Mouse (Mus musculus) liver, embryonic 12.5 days (tissue): ENCODE data around the gene Mrpl48. TPM values are rescaled to one million over a fixed set of nuclear protein-coding genes. Genes with fewer than 3 reads are reported as not detected.

Experiments used
- ATAC-seq: fragments of 200-750 bp; cut with Nextera tagmentation; 2 replicates; pipeline ENCODE4 v1.8.0; 2017; ENCODE audit warnings: moderate number of reproducible peaks, mild to moderate bottlenecking, moderate library complexity
- H3K27ac ChIP-seq: fragments of 300-500 bp; sonication (generic); 2 replicates; pipeline ENCODE4 v1.5.1; 2016; ENCODE audit warnings: mild to moderate bottlenecking
- H3K27me3 ChIP-seq: fragments of 300-500 bp; sonication (generic); replicated peaks from 2 replicates; pipeline ENCODE4 v1.6.1; 2016; ENCODE audit warnings: mild to moderate bottlenecking, moderate library complexity
- H3K36me3 ChIP-seq: fragments of 300-500 bp; sonication (generic); 2 replicates; pipeline ENCODE4 v1.6.1; 2016; ENCODE audit warnings: mild to moderate bottlenecking, moderate library complexity
- H3K4me1 ChIP-seq: fragments of 300-500 bp; sonication (generic); 2 replicates; pipeline ENCODE4 v1.6.1; 2016
- H3K4me2 ChIP-seq: fragments of 300-500 bp; sonication (generic); 2 replicates; pipeline ENCODE4 v1.6.1; 2016; ENCODE audit warnings: mild to moderate bottlenecking, moderate library complexity
- H3K4me3 ChIP-seq: fragments of 300-500 bp; sonication (generic); 2 replicates; pipeline ENCODE4 v1.5.1; 2016; ENCODE audit warnings: mild to moderate bottlenecking, moderate library complexity
- H3K9ac ChIP-seq: fragments of 300-500 bp; sonication (generic); 2 replicates; pipeline ENCODE4 v1.6.1; 2016; ENCODE audit warnings: mild to moderate bottlenecking, moderate library complexity
- H3K9me3 ChIP-seq: fragments of 300-500 bp; sonication (generic); replicated peaks from 2 replicates; pipeline ENCODE4 v1.6.1; 2016; ENCODE audit warnings: mild to moderate bottlenecking, moderate library complexity
- WGBS: fragments of 180-500 bp; shearing (Covaris S2); methylation state at CpG from one replicate; pipeline ENCODE4 v1.1.7; 2016; ENCODE audit not compliant: insufficient replicate concordance; 5-methylcytosine and 5-hydroxymethylcytosine counted together
- polyA plus RNA-seq: library from polyadenylated mRNA; unstranded; fragments of >200 nt; fragmentation: Nextera tagmentation; extraction: Ambion mirVana; gene quantifications from 2 replicates; pipeline ENCODE4 v1.2.1, GENCODE M21; 2016

The Mrpl48 gene
- polyA plus RNA-seq, 1 experiment from 2014 or later: 56.3 TPM

- Histone ChIP-seq H3K9me3 (no peaks in the 10 kb centered on the region), H3K27ac (peak overlapping the region; percentile 84), H3K27me3 (no peaks in the 10 kb centered on the region), H3K4me1 (peaks cover 86% of the 10 kb centered on the region), H3K36me3 (peaks cover 45% of the 10 kb centered on the region), H3K4me3 (no peak overlapping the region), H3K9ac (no peak overlapping the region), H3K4me2 (no peak overlapping the region)
- peak; percentile 41 for ATAC-seq
- WGBS: 56% methylated on average over 6 of the region's 6 CpGs
Observed at GRCm38 (mm10) chr7:100501027-100501843, 106.9 kb downstream of the Mrpl48 start.

DNA sequence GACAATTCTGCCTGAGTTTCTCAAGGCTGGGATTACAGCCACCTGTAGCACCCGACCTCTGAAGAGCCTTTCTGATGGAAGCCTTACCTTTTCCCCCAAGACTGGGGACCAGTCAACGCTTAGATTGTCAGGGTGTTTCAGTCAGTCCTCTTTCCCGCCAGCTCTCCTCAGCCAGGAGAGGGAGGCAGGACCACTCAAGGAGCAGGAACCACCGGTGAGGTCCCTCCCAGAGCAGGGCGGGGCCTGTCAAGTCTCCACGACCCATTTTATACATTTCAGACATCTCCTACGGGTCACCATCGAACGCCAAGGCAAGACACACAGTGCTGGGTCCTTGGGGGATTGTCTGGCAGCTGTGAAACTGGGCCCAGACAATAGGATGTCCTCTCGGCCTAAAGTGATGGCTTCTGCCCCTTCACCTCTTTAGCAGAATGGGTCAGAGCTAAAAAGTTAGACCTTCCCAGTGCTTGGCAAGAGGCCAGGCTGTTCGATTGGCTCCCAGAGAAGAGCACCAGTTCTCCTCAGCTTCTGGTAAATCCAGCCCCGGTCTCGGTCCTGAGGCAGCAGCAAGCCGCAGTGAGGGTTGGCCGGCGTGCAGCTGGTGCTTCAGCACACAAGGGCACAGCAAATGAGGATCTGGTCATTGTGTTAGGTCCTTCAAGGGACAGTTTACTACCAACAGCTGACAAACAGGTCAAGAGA, 107.7 kb downstream of the Mrpl48 start:
- Histone ChIP-seq H3K27ac (peak overlapping the region; percentile 84), H3K36me3 (peaks cover 53% of the 10 kb centered on the region), H3K9ac (no peak overlapping the region; the same call in 1 of the 2 replicates), H3K4me2 (no peak overlapping the region), H3K4me1 (peaks cover 94% of the 10 kb centered on the region), H3K27me3 (no peaks in the 10 kb centered on the region), H3K9me3 (no peaks in the 10 kb centered on the region), H3K4me3 (no peak overlapping the region)
- ATAC-seq: peak; percentile 9
- WGBS: 64% methylated on average over 16 of the region's 16 CpGs

- ATAC-seq: no peak
- H3K9me3 ChIP-seq: no peaks in the 10 kb centered on the region
- H3K27ac ChIP-seq: peak overlapping the region; percentile 84
- H3K27me3 ChIP-seq: no peaks in the 10 kb centered on the region
- H3K4me1 ChIP-seq: peaks cover 99% of the 10 kb centered on the region
- peaks cover 63% of the 10 kb centered on the region for H3K36me3 ChIP-seq
- no peak overlapping the region for H3K4me2 ChIP-seq
- H3K9ac ChIP-seq: peak overlapping the region; percentile 10
- H3K4me3 ChIP-seq: no peak overlapping the region
Observed at GRCm38 (mm10) chr7:100499465-100499864, 108.6 kb downstream of the Mrpl48 start.

DNA sequence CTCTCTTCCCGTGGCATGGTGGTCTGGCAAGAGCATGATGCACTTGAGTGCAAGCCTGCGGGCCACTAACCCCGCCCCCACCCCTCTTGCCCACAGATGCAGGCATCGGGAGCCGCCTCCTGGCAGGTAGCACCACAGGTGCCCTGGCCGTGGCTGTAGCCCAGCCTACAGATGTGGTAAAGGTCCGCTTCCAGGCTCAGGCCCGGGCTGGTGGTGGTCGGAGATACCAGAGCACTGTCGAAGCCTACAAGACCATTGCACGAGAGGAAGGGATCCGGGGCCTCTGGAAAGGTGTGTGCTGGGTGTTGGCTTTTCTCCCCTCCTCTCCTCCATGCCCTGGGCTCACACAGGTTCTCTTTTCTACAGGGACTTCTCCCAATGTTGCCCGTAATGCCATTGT, 110.1 kb downstream of the Mrpl48 start:
- Histone ChIP-seq H3K4me3 (no peak overlapping the region), H3K36me3 (peaks cover 69% of the 10 kb centered on the region), H3K9me3 (no peaks in the 10 kb centered on the region), H3K9ac (peak overlapping the region; percentile 39; the same call in 1 of the 2 replicates), H3K4me1 (peaks cover 90% of the 10 kb centered on the region), H3K27ac (peak overlapping the region; percentile 84; the same call in 1 of the 2 replicates), H3K4me2 (peak overlapping the region; percentile 94), H3K27me3 (no peaks in the 10 kb centered on the region)
- no peak for ATAC-seq
- WGBS: 88% methylated on average over 13 of the region's 13 CpGs

GRCm38 (mm10) chr7:100497402-100497801, 110.7 kb downstream of the Mrpl48 start:
- peak overlapping the region; percentile 95 for H3K9ac ChIP-seq
- H3K4me3 ChIP-seq: peak overlapping the region; percentile 82
- peak overlapping the region; percentile 94 for H3K4me2 ChIP-seq
- peaks cover 89% of the 10 kb centered on the region for H3K4me1 ChIP-seq
- H3K27me3 ChIP-seq: no peaks in the 10 kb centered on the region
- peak overlapping the region; percentile 84 for H3K27ac ChIP-seq
- 75% methylated on average over 4 of the region's 4 CpGs for WGBS
- H3K36me3 ChIP-seq: peaks cover 69% of the 10 kb centered on the region
- no peaks in the 10 kb centered on the region for H3K9me3 ChIP-seq
- ATAC-seq: no peak

GRCm38 (mm10) chr7:100496791-100497190, 111.3 kb downstream of the Mrpl48 start:
- Histone ChIP-seq H3K27me3 (no peaks in the 10 kb centered on the region), H3K4me3 (peak overlapping the region; percentile 82), H3K4me2 (peak overlapping the region; percentile 94), H3K4me1 (peaks cover 89% of the 10 kb centered on the region), H3K9me3 (no peaks in the 10 kb centered on the region), H3K27ac (peak overlapping the region; percentile 91), H3K9ac (peak overlapping the region; percentile 95), H3K36me3 (peaks cover 69% of the 10 kb centered on the region)
- ATAC-seq: no peak
- 98% methylated on average over 9 of the region's 9 CpGs for WGBS

DNA sequence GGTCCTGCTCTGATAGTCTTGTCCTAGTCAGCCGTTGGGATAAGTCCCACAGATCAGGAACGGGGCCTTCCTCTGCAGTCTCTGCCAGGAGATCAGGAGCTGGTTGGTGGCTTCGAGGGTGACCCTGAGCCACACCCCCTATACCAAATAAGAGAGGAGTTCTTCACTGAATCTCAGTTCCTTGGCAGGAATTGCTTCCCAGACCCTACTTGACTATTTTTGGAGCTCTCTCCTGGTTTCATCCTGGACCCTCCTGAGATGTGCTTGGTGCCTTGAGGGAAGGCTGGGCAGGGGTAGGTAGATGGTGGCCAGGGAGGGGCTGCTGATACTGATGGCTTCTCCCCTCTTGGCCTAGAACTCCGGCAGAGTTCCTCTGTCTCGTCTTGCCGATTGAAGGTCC, 111.7 kb downstream of the Mrpl48 start:
- 84% methylated on average over 6 of the region's 6 CpGs for WGBS
- peak overlapping the region; percentile 82 for H3K4me3 ChIP-seq
- H3K36me3 ChIP-seq: peaks cover 69% of the 10 kb centered on the region
- peaks cover 87% of the 10 kb centered on the region for H3K4me1 ChIP-seq
- no peaks in the 10 kb centered on the region for H3K9me3 ChIP-seq
- no peaks in the 10 kb centered on the region for H3K27me3 ChIP-seq
- no peak for ATAC-seq
- H3K4me2 ChIP-seq: peak overlapping the region; percentile 94
- peak overlapping the region; percentile 91 for H3K27ac ChIP-seq
- H3K9ac ChIP-seq: peak overlapping the region; percentile 95

Other genes with a start within 250 kb of the Mrpl48 start
- gene C2cd3, start 236.1 kb downstream of the Mrpl48 start, polyA plus RNA-seq: 14.0 and 15.4 TPM in 2 replicates
- 32.5 and 33.5 TPM in 2 replicates for gene Ppme1, start 236.0 kb downstream of the Mrpl48 start, polyA plus RNA-seq
- gene Ucp3, start 135.3 kb downstream of the Mrpl48 start, polyA plus RNA-seq: 0.10 TPM in 1 of 2 replicates, not detected in the other
- 814 and 842 TPM in 2 replicates for gene Ucp2, start 115.0 kb downstream of the Mrpl48 start, polyA plus RNA-seq
- gene Dnajb13, start 93.3 kb downstream of the Mrpl48 start, polyA plus RNA-seq: 2.5 TPM in 2 replicates
- 15.1 and 18.1 TPM in 2 replicates for gene Coa4, start 71.2 kb downstream of the Mrpl48 start, polyA plus RNA-seq
- gene Rab6a, start 891 bp downstream of the Mrpl48 start, polyA plus RNA-seq: 60.7 and 62.0 TPM in 2 replicates
- 0.26 and 0.43 TPM in 2 replicates for gene Plekhb1, start 54.1 kb upstream of the Mrpl48 start, polyA plus RNA-seq
- 7.1 and 8.9 TPM in 2 replicates for gene Fam168a, start 98.3 kb upstream of the Mrpl48 start, polyA plus RNA-seq